Mouse (Mus musculus) embryonic facial prominence, embryonic 14.5 days (tissue): ENCODE data around the gene Fscn1. TPM values are rescaled to one million over a fixed set of nuclear protein-coding genes. Genes with fewer than 3 reads are reported as not detected.

Experiments
- ATAC-seq: fragments of 200-750 bp; cut with Nextera tagmentation; 2 replicates; pipeline ENCODE4 v1.8.0; 2017; ENCODE audit warnings: low read depth, moderate number of reproducible peaks, moderate TSS enrichment
- DNase-seq: peaks from one replicate; pipeline ENCODE4 v3.0.0-alpha.2; 2015; ENCODE audit warnings: low spot score
- H3K27ac ChIP-seq: fragments of 300-500 bp; sonication (generic); replicated peaks from 2 replicates; pipeline ENCODE4 v1.5.1; 2014; ENCODE audit warnings: low read depth, mild to moderate bottlenecking, low read length, moderate library complexity
- H3K27me3 ChIP-seq: fragments of 300-500 bp; sonication (generic); replicated peaks from 2 replicates; pipeline ENCODE4 v1.6.1; 2014; ENCODE audit warnings: low read length; ENCODE audit not compliant: control insufficient read depth, insufficient read depth
- H3K36me3 ChIP-seq: fragments of 300-500 bp; sonication (generic); 2 replicates; pipeline ENCODE4 v1.6.1; 2014; ENCODE audit warnings: low read length, mixed read lengths; ENCODE audit not compliant: control insufficient read depth, insufficient read depth
- H3K4me1 ChIP-seq: fragments of 300-500 bp; sonication (generic); 2 replicates; pipeline ENCODE4 v1.6.1; 2014; ENCODE audit warnings: antibody characterized with exemption, low read length; ENCODE audit not compliant: control insufficient read depth, insufficient read depth
- H3K4me2 ChIP-seq: fragments of 300-500 bp; sonication (generic); 2 replicates; pipeline ENCODE4 v1.6.1; 2014; ENCODE audit warnings: low read depth, mild to moderate bottlenecking, low read length, moderate library complexity, mixed read lengths
- H3K4me3 ChIP-seq: fragments of 300-500 bp; sonication (generic); 2 replicates; pipeline ENCODE4 v1.5.1; 2014; ENCODE audit warnings: low read depth, mild to moderate bottlenecking, low read length
- H3K9ac ChIP-seq: fragments of 300-500 bp; sonication (generic); 2 replicates; pipeline ENCODE4 v1.6.1; 2014; ENCODE audit warnings: low read depth, mild to moderate bottlenecking, low read length, moderate library complexity, mixed read lengths
- H3K9me3 ChIP-seq: fragments of 300-500 bp; sonication (generic); 2 replicates; pipeline ENCODE4 v1.6.1; 2016; ENCODE audit warnings: low read length; ENCODE audit not compliant: control insufficient read depth
- WGBS: fragments of 180-500 bp; shearing (Covaris S2); extraction: QIAGEN DNeasy Blood & Tissue Kit; methylation state at CpG from one replicate; pipeline ENCODE4 v1.1.7; 2014; 5-methylcytosine and 5-hydroxymethylcytosine counted together
- polyA plus RNA-seq: library from polyadenylated mRNA; unstranded; fragments of >200 nt; fragmentation: Nextera tagmentation; extraction: Ambion mirVana; gene quantifications from 2 replicates; pipeline ENCODE4 v1.2.1, GENCODE M21; 2014

Fscn1 gene
- polyA plus RNA-seq, 1 experiment from 2014 or later, result 338 TPM

GRCm38 (mm10) chr5:142921074-142921459 lies 39.1 kb upstream of the Fscn1 start:
- no peak overlapping the region; the same call in 1 of the 2 replicates for H3K27ac ChIP-seq
- peaks cover 9% of the 10 kb centered on the region for H3K4me1 ChIP-seq
- no peak overlapping the region for H3K4me2 ChIP-seq
- no peak overlapping the region for H3K9ac ChIP-seq
- no peak for ATAC-seq
- H3K9me3 ChIP-seq, result no peaks in the 10 kb centered on the region
- 68% methylated on average over 6 of the region's 6 CpGs for WGBS
- no peak for DNase-seq
- no peaks in the 10 kb centered on the region for H3K27me3 ChIP-seq
- no peaks in the 10 kb centered on the region for H3K36me3 ChIP-seq
- H3K4me3 ChIP-seq, result no peak overlapping the region

GRCm38 (mm10) chr5:142922251-142922650 lies 37.9 kb upstream of the Fscn1 start:
- Histone ChIP-seq H3K9ac (no peak overlapping the region), H3K27ac (no peak overlapping the region), H3K4me3 (no peak overlapping the region), H3K9me3 (no peaks in the 10 kb centered on the region), H3K4me2 (no peak overlapping the region), H3K36me3 (no peaks in the 10 kb centered on the region), H3K4me1 (peaks cover 21% of the 10 kb centered on the region), H3K27me3 (no peaks in the 10 kb centered on the region)
- WGBS, result 78% methylated on average over 5 of the region's 5 CpGs
- ATAC-seq (no peak), DNase-seq (no peak)

- H3K27me3 ChIP-seq, result no peaks in the 10 kb centered on the region
- H3K9ac ChIP-seq, result no peak overlapping the region
- no peak for ATAC-seq
- no peaks in the 10 kb centered on the region for H3K9me3 ChIP-seq
- no peaks in the 10 kb centered on the region for H3K36me3 ChIP-seq
- DNase-seq, result no peak
- 92% methylated on average over 2 of the region's 3 CpGs for WGBS
- peaks cover 24% of the 10 kb centered on the region for H3K4me1 ChIP-seq
- no peak overlapping the region for H3K4me3 ChIP-seq
- H3K4me2 ChIP-seq, result no peak overlapping the region
- H3K27ac ChIP-seq, result no peak overlapping the region
Observed at GRCm38 (mm10) chr5:142923781-142924180, 36.4 kb upstream of the Fscn1 start.

- ATAC-seq (no peak), DNase-seq (no peak)
- Histone ChIP-seq H3K4me2 (no peak overlapping the region), H3K4me3 (no peak overlapping the region), H3K27ac (no peak overlapping the region), H3K9ac (no peak overlapping the region), H3K27me3 (no peaks in the 10 kb centered on the region), H3K36me3 (no peaks in the 10 kb centered on the region), H3K4me1 (peaks cover 30% of the 10 kb centered on the region), H3K9me3 (no peaks in the 10 kb centered on the region)
- WGBS, result 71% methylated on average over 11 of the region's 12 CpGs
Observed at GRCm38 (mm10) chr5:142924336-142924959, 35.7 kb upstream of the Fscn1 start.

- peak; percentile 48 for ATAC-seq
- H3K9ac ChIP-seq, result peak overlapping the region; percentile 23; the same call in 1 of the 2 replicates
Observed at GRCm38 (mm10) chr5:142926204-142926939, 33.8 kb upstream of the Fscn1 start.

DNA sequence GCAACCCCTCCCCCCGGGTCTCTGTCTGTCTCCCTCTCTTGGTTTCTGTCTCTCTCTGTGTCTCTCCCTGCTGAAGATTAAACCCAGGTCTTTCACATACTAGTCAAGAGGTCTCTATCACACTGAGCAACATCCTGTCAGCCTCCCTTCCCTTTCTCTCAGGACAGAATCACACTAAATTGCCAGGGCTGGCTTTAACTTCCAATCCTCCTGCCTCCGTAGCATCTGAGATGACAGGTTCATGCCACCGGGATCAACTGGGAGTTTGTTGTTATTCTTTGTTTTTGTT lies 33.3 kb upstream of the Fscn1 start:
- no peaks in the 10 kb centered on the region for H3K9me3 ChIP-seq
- no peak overlapping the region for H3K27ac ChIP-seq
- 33% methylated on average over 3 of the region's 3 CpGs for WGBS
- DNase-seq (no peak), ATAC-seq (no peak)
- H3K4me3 ChIP-seq, result no peak overlapping the region
- no peak overlapping the region for H3K4me2 ChIP-seq
- 0 out of 2 replicates have a peak overlapping the region, but pooled peaks have one; percentile 23 for H3K9ac ChIP-seq
- no peaks in the 10 kb centered on the region for H3K36me3 ChIP-seq
- peaks cover 22% of the 10 kb centered on the region for H3K4me1 ChIP-seq
- H3K27me3 ChIP-seq, result no peaks in the 10 kb centered on the region

More at GRCm38 (mm10) chr5:142926204-142926939, 33.8 kb upstream of the Fscn1 start:
- H3K9me3 ChIP-seq, result no peaks in the 10 kb centered on the region
- no peak overlapping the region for H3K4me3 ChIP-seq
- WGBS, result 14% methylated on average over 9 of the region's 13 CpGs
- H3K27me3 ChIP-seq, result no peaks in the 10 kb centered on the region
- peaks cover 22% of the 10 kb centered on the region for H3K4me1 ChIP-seq
- peak overlapping the region; percentile 15; the same call in 1 of the 2 replicates for H3K4me2 ChIP-seq
- H3K36me3 ChIP-seq, result no peaks in the 10 kb centered on the region
- peak; percentile 75 for DNase-seq
- H3K27ac ChIP-seq, result no peak overlapping the region; the same call in 1 of the 2 replicates

DNA sequence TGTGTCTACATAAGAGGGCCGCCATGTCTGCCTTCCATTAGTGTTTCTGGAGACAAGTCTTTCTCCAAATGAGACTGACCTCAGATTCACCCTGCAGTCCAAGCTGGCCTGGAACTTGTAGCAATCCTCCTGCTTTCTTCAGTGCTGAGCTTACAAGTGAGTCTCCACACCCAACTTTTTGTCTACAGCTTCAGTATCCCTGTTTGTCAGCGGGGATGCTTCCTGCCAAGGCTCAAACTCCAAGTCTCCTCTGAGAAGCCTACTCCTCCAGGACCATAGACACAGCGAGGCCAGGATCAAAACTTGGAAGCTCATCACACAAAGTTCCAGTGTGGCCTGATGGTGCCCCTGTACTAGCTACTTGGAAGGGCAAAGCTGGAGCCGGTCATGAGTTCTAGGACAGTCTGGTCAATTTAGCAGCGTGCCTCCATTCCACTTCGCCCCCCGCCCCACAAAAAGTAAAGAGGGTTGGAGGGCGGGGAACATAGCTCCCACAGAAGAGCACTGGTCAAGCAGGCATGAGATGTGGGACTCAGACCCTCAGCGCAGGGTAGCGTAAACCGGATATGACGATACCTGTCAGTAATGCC lies 32.7 kb upstream of the Fscn1 start:
- ATAC-seq, result no peak
- Histone ChIP-seq H3K9ac (no peak overlapping the region), H3K4me3 (no peak overlapping the region), H3K27me3 (no peaks in the 10 kb centered on the region), H3K9me3 (no peaks in the 10 kb centered on the region), H3K4me1 (peaks cover 22% of the 10 kb centered on the region), H3K27ac (no peak overlapping the region), H3K4me2 (no peak overlapping the region), H3K36me3 (no peaks in the 10 kb centered on the region)
- no peak for DNase-seq
- WGBS, result 89% methylated on average over 12 of the region's 12 CpGs

DNA sequence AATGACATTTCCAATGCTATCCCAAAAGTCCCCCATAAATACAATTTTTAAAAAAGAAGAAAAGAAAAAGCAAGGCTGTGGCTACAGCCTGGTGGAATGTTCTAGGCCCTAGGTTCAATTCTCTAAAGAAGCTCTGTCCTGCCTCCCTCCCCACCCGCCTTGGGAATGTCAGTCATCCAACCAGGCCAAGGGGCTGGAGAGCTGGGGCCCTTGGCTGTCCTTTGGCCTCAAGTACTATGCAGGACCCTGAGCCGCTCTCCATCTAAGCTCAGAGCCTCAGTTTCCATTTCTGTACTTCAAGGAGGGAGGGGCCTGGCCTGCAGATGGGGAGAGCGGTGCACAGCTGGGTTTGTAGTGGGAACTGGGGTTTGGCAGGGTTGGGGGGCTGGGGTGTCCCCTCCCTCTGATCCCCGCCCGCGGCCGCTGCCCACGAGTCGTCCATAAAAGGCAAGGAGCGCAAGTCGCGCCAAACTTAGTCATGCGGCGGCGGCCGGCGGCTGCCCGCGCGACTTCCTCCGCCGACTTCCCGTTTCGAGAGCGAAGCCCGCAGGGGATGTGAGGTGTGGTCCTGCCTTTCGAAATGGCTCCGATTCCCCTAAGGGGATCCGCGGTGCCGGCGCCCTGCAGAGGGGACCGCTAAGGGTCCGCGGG lies 31.3 kb upstream of the Fscn1 start:
- Histone ChIP-seq H3K9ac (peak overlapping the region; percentile 73), H3K4me2 (peak overlapping the region; percentile 79), H3K27ac (peak overlapping the region; percentile 70), H3K4me1 (peaks cover 22% of the 10 kb centered on the region), H3K27me3 (no peaks in the 10 kb centered on the region), H3K36me3 (no peaks in the 10 kb centered on the region), H3K9me3 (no peaks in the 10 kb centered on the region), H3K4me3 (peak overlapping the region; percentile 45)
- ATAC-seq (peak; percentile 48), DNase-seq (peak; percentile 84)
- 2% methylated on average over 23 of the region's 35 CpGs for WGBS
